Mouse (Mus musculus) kidney, embryonic 14.5 days (tissue): ENCODE data around the gene Cntrob. TPM values are rescaled to one million over a fixed set of nuclear protein-coding genes. Genes with fewer than 3 reads are reported as not detected.
A peak's percentile ranks its signal among the peaks of the same experiment; 100 is the strongest.

Experiments used
- ATAC-seq: fragments of 200-750 bp; cut with Nextera tagmentation; 2 replicates; pipeline ENCODE4 v1.8.0; 2017; ENCODE audit warnings: moderate number of reproducible peaks, mild to moderate bottlenecking, moderate TSS enrichment, moderate library complexity; ENCODE audit not compliant: low FRiP score, low TSS enrichment
- H3K27ac ChIP-seq: fragments of 300-500 bp; sonication (generic); 2 replicates; pipeline ENCODE4 v1.5.1; 2014; ENCODE audit warnings: low read depth, mild to moderate bottlenecking, low read length, moderate library complexity, mixed read lengths
- H3K27me3 ChIP-seq: fragments of 300-500 bp; sonication (generic); 2 replicates; pipeline ENCODE4 v1.6.1; 2014; ENCODE audit warnings: mild to moderate bottlenecking, low read length; ENCODE audit not compliant: control insufficient read depth, insufficient read depth
- H3K36me3 ChIP-seq: fragments of 300-500 bp; sonication (generic); 2 replicates; pipeline ENCODE4 v1.6.1; 2014; ENCODE audit warnings: low read length, mixed read lengths; ENCODE audit not compliant: control insufficient read depth, insufficient read depth
- H3K4me1 ChIP-seq: fragments of 300-500 bp; sonication (generic); 2 replicates; pipeline ENCODE4 v1.6.1; 2014; ENCODE audit warnings: low read length, mixed read lengths; ENCODE audit not compliant: control insufficient read depth, insufficient read depth
- H3K4me2 ChIP-seq: fragments of 300-500 bp; sonication (generic); replicated peaks from 2 replicates; pipeline ENCODE4 v1.6.1; 2014; ENCODE audit warnings: low read depth, mild to moderate bottlenecking, low read length
- H3K4me3 ChIP-seq: fragments of 300-500 bp; sonication (generic); 2 replicates; pipeline ENCODE4 v1.5.1; 2014; ENCODE audit warnings: mild to moderate bottlenecking, low read length
- H3K9ac ChIP-seq: fragments of 300-500 bp; sonication (generic); 2 replicates; pipeline ENCODE4 v1.6.1; 2014; ENCODE audit warnings: low read depth, mild to moderate bottlenecking, low read length, moderate library complexity
- H3K9me3 ChIP-seq: fragments of 300-500 bp; sonication (generic); 2 replicates; pipeline ENCODE4 v1.6.1; 2016; ENCODE audit warnings: low read length; ENCODE audit not compliant: control insufficient read depth
- WGBS: fragments of 180-500 bp; shearing (Covaris S2); extraction: QIAGEN DNeasy Blood & Tissue Kit; methylation state at CpG from one replicate; pipeline ENCODE4 v1.1.7; 2014; 5-methylcytosine and 5-hydroxymethylcytosine counted together
- polyA plus RNA-seq: library from polyadenylated mRNA; unstranded; fragments of >200 nt; fragmentation: Nextera tagmentation; extraction: Ambion mirVana; gene quantifications from 2 replicates; pipeline ENCODE4 v1.2.1, GENCODE M21; 2014

Gene Cntrob
- polyA plus RNA-seq, 1 experiment from 2014 or later, result 18.4 TPM

- Histone ChIP-seq H3K9me3 (no peaks in the 10 kb centered on the region), H3K27ac (no peak overlapping the region), H3K4me2 (no peak overlapping the region), H3K27me3 (no peaks in the 10 kb centered on the region), H3K4me3 (no peak overlapping the region), H3K36me3 (peaks cover 73% of the 10 kb centered on the region), H3K4me1 (peaks cover 23% of the 10 kb centered on the region), H3K9ac (no peak overlapping the region)
- WGBS, result 63% methylated on average over 7 of the region's 7 CpGs
- ATAC-seq, result no peak
These were observed 38.4 kb upstream of the Cntrob start for GRCm38 (mm10) chr11:69362021-69362420.

GRCm38 (mm10) chr11:69357690-69358089 is 34.1 kb upstream of the Cntrob start:
- no peak overlapping the region for H3K4me3 ChIP-seq
- no peaks in the 10 kb centered on the region for H3K4me1 ChIP-seq
- H3K4me2 ChIP-seq, result no peak overlapping the region
- no peak overlapping the region for H3K27ac ChIP-seq
- H3K9me3 ChIP-seq, result no peaks in the 10 kb centered on the region
- no peak for ATAC-seq
- H3K27me3 ChIP-seq, result no peaks in the 10 kb centered on the region
- H3K36me3 ChIP-seq, result peaks cover 96% of the 10 kb centered on the region
- no peak overlapping the region for H3K9ac ChIP-seq
- 72% methylated on average over 12 of the region's 12 CpGs for WGBS

DNA sequence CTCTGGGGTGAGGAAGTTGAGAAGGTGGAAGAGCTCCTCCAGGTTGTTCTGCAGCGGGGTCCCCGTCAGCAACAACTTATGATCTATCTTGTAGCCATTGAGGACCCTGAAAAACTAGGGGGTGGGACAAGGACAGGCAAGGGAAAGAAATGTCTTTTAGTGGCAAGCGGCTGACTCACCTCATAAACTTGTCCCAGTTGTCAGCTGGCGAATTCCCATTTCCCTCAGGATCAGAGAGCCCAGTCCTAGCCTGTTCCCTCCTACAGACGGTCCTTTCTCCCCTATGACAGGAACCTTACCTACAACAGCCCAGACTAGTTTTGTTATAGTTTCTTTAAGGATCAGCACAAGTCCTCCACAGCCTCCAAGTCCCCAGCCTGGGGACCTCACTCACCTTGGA is 33.0 kb upstream of the Cntrob start:
- H3K27ac ChIP-seq, result no peak overlapping the region
- peaks cover 97% of the 10 kb centered on the region for H3K36me3 ChIP-seq
- no peak overlapping the region for H3K4me2 ChIP-seq
- H3K27me3 ChIP-seq, result no peaks in the 10 kb centered on the region
- 81% methylated on average over 5 of the region's 5 CpGs for WGBS
- H3K4me1 ChIP-seq, result no peaks in the 10 kb centered on the region
- H3K9me3 ChIP-seq, result no peaks in the 10 kb centered on the region
- no peak overlapping the region for H3K4me3 ChIP-seq
- ATAC-seq, result no peak
- no peak overlapping the region for H3K9ac ChIP-seq

DNA sequence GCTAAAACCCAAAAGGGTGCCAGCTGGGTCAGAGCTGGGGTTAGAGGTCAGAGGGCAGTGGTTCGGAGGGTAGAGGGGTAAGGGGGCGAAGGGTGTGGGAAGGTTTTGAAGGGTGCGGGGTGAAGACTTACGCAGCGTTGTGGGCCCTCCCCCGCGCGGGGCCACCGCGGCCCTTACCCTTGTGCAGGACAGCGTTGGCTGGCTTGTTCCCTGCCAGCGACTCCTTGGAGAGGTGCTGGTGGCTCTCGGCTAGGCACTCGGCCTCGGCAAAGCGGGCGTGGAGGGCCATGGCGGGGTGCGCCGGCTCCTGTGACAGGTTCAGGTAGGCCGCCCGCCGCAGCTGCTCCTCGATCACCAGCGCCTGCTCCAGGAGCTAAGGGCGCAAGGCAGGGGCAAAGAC is 22.9 kb upstream of the Cntrob start:
- Histone ChIP-seq H3K4me2 (no peak overlapping the region), H3K36me3 (peaks cover 84% of the 10 kb centered on the region), H3K4me1 (peaks cover under 1% of the 10 kb centered on the region; the same call in 1 of the 2 replicates), H3K4me3 (no peak overlapping the region), H3K9me3 (no peaks in the 10 kb centered on the region), H3K27ac (no peak overlapping the region), H3K27me3 (no peaks in the 10 kb centered on the region), H3K9ac (no peak overlapping the region)
- ATAC-seq, result no peak
- 92% methylated on average over 26 of the region's 26 CpGs for WGBS

- Histone ChIP-seq H3K36me3 (peaks cover 25% of the 10 kb centered on the region), H3K4me1 (peaks cover 12% of the 10 kb centered on the region), H3K9ac (peak within 1 kb of the TSS; percentile 70), H3K27me3 (no peaks in the 10 kb centered on the region), H3K27ac (peak within 1 kb of the TSS; percentile 71; the same call in 1 of the 2 replicates), H3K9me3 (no peaks in the 10 kb centered on the region), H3K4me2 (peak within 1 kb of the TSS; percentile 85), H3K4me3 (peak within 1 kb of the TSS; percentile 57)
- ATAC-seq, result peak; percentile 90
- 2% methylated on average over 99 of the region's 99 CpGs for WGBS
These were observed 16.9 kb upstream of the Cntrob start, which contains the start of gene Rnf227 for GRCm38 (mm10) chr11:69340161-69341131. Rnf227 (plus strand) TSS chr11:69340461.

- 59% methylated on average over 4 of the region's 4 CpGs for WGBS
- Histone ChIP-seq H3K4me1 (peaks cover 16% of the 10 kb centered on the region), H3K27me3 (no peaks in the 10 kb centered on the region), H3K9me3 (no peaks in the 10 kb centered on the region), H3K4me2 (no peak overlapping the region), H3K4me3 (no peak overlapping the region), H3K36me3 (no peaks in the 10 kb centered on the region), H3K9ac (no peak overlapping the region), H3K27ac (no peak overlapping the region)
- no peak for ATAC-seq
These were observed 11.2 kb upstream of the Cntrob start for GRCm38 (mm10) chr11:69334796-69335195.

DNA sequence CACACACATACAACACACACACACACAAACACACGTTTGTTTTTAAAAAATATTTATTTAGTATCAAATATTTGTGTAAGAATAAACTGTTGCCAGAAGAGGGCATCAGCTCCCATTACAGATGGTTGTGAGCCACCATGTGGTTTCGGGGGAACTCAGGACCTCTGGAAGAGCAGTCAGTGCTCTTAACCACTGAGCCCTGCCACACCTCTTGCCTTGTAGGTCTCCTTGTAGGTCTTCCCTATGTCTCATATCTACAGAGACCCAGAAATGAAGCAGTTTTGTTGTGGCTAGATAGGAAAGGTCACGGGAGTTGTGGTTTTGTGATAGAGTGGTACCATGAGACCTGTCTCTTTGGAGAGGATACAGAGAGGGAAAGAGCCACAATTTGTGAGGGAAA is 10.3 kb upstream of the Cntrob start:
- H3K27me3 ChIP-seq, result no peaks in the 10 kb centered on the region
- H3K4me3 ChIP-seq, result no peak overlapping the region
- no peak overlapping the region for H3K9ac ChIP-seq
- 66% methylated on average over 3 of the region's 3 CpGs for WGBS
- no peaks in the 10 kb centered on the region for H3K9me3 ChIP-seq
- no peak for ATAC-seq
- H3K27ac ChIP-seq, result no peak overlapping the region
- H3K36me3 ChIP-seq, result no peaks in the 10 kb centered on the region
- H3K4me1 ChIP-seq, result peaks cover 16% of the 10 kb centered on the region
- no peak overlapping the region for H3K4me2 ChIP-seq

DNA sequence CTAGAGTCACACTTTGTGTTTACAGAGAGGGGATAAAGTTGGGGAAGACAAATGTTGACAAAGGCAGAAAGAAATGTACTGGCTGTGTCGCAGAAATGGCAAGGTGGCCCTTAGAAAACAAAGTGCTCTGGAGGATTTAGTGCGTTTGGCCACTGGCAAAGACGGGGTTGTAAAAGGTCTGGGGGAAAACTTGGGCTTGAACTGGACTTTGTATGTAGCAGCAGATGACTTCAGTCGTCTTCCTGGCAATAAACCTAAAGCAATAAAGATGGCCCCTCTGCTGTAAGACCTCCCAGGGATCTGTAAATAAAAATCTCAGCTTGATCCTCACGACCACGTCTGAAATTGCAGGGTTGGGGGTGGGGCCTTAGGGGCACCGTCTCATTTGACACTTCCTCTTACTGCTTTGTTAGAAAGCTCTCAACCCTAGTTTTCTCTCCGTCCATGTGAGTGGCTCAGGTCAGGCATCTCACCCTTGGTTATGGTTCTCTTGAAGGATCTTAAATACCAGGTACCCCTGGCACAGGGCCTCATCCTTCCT is 9.2 kb upstream of the Cntrob start:
- H3K9ac ChIP-seq, result peak overlapping the region; percentile 48; the same call in 1 of the 2 replicates
- no peaks in the 10 kb centered on the region for H3K36me3 ChIP-seq
- H3K4me3 ChIP-seq, result peak overlapping the region; percentile 39; the same call in 1 of the 2 replicates
- no peaks in the 10 kb centered on the region for H3K9me3 ChIP-seq
- ATAC-seq, result no peak
- H3K4me1 ChIP-seq, result peaks cover 16% of the 10 kb centered on the region
- H3K27ac ChIP-seq, result peak overlapping the region; percentile 63
- WGBS, result 15% methylated on average over 8 of the region's 8 CpGs
- peak overlapping the region; percentile 54 for H3K4me2 ChIP-seq
- H3K27me3 ChIP-seq, result peaks cover 2% of the 10 kb centered on the region; the same call in 1 of the 2 replicates
